Mouse (Mus musculus): ENCODE measurements around the gene Tbc1d5.

- TF ChIP-seq POLR2A (IDR thresholded peaks at IDR 0.05; ENCODE audit: insufficient read depth, low read length), result no peak
- no peak for TF ChIP-seq CTCF (IDR thresholded peaks at IDR 0.05; ENCODE audit: low read depth, low read length)
These were observed 224.8 kb downstream of the Tbc1d5 start for GRCm38 (mm10) chr17:50954313-50954712.

All from ES-Bruce4 (cell line).